Mouse (Mus musculus) layer of hippocampus, adult 2 months (tissue): ENCODE data around the gene Polr2c. TPM values are rescaled to one million over a fixed set of nuclear protein-coding genes. Genes with fewer than 3 reads are reported as not detected.
"Not testable (repeated sequence)": the region's sequence is repeated elsewhere in the genome, so short reads cannot be mapped to it uniquely, and the experiment has no call there.

Experiments
- DNase-seq, 2 experiments: peaks; one replicate each; pipeline ENCODE4 v3.0.0; 2022; ENCODE audit warnings: low spot score in 2 of 2
- H3K27ac ChIP-seq: fragments of 200-600 bp; 2 replicates; pipeline ENCODE4 v1.8.1; 2022
- H3K4me3 ChIP-seq: fragments of 200-600 bp; 2 replicates; pipeline ENCODE4 v1.8.1; 2022; ENCODE audit warnings: mild to moderate bottlenecking
- CTCF ChIP-seq: fragments of 200-600 bp; conservative IDR thresholded peaks from 2 replicates; pipeline ENCODE4 v1.8.1; 2022; ENCODE audit warnings: antibody characterized with exemption, mild to moderate bottlenecking, moderate library complexity
- total RNA-seq, 2 experiments: library from RNA; stranded (reverse); gene quantifications; 2 replicates each; pipeline ENCODE4 v1.2.3; 2021

Gene Polr2c
- total RNA-seq, 2 experiments from 2014 or later: 69.1 to 71.4 TPM

DNA sequence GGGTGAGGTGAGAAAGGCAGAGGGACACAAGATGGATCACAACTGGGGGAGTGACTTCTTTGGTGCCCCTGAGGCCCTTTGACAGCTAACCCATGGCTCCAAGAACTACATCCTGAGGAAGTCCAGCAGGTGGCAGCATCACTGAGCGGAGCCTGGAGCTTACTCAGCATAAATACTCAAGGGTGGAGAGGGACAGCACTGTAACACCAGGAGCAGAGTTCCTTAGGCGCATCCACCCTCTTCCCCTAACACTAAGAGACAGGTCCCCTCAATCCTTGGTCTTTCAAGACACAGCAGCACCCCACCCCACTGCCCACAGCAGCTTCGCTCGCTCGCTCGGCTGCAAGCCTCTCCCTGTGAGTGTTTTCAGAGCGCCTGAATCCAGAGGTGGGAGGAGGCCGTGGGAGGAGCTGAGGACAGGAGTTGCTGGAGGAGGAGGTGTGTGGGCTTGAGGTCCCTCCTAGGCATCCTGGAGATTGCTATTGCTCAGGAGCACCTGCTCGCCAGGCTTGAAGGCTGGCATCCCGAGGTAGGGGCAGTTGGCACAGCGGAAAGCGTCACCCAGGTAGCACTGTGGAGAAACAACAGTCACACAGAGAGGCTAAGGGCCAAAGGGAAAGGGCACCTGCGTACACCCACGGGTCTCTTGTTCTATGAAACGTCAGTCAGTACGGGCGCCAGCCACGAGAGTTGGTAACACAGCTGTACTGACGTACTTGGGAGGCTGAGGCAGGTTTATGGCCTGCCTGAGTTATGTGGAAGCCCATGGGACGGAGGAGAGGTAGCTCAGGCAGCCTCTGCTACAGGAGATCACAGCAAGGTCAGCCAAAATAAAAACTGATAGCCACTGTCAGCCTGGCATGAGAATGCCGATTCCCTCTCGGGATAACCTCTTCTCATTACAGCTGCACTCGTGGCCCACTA is 34.4 kb upstream of the Polr2c start:
- H3K4me3 ChIP-seq: no peak overlapping the region
- peak in 1 of 2 experiments; percentile 64 for DNase-seq
- peak overlapping the region; percentile 72 for H3K27ac ChIP-seq
- peak; percentile 85 for TF ChIP-seq CTCF

DNA sequence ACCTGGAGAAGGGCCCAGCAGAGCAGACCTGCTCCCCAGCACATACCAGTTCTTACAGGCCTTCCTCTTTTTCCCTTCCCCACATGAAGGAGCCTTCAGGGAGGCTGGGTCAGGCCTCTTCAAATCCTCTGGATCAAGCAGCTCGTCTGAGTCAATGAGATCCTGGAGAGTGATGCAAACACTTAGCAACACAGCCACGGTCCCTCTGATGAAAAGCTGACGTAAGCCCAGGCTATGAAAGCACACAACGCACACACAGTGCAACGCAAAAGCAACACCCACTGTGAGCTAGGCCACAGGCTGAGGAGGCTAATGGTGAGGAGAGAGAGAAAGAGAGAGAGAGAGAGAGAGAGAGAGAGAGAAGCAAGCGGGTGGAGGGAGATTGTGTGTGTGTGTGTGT is 32.1 kb upstream of the Polr2c start:
- Histone ChIP-seq H3K4me3 (no peak overlapping the region), H3K27ac (no peak overlapping the region)
- DNase-seq: no peak
- TF ChIP-seq CTCF: no peak

DNA sequence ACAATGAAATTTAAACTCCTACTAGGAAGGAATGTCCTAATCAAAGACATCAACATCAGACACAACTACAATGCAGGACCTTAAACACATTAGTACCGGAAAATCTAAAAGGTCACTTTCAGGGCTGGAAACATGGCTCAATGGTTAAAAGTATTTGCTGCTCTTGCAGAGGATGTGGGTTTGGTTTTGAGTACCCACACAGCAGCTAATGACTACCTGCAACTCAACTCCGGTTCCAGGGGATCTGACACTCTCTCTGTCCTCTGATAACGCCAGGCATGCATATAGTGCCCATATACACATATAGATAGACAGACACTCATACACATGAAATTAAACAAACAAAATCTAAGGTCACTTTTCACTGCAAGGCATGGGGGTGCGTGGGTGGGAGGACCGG is 31.0 kb upstream of the Polr2c start:
- DNase-seq: no peak
- TF ChIP-seq CTCF: no peak
- Histone ChIP-seq H3K4me3 (no peak overlapping the region), H3K27ac (no peak overlapping the region)

DNA sequence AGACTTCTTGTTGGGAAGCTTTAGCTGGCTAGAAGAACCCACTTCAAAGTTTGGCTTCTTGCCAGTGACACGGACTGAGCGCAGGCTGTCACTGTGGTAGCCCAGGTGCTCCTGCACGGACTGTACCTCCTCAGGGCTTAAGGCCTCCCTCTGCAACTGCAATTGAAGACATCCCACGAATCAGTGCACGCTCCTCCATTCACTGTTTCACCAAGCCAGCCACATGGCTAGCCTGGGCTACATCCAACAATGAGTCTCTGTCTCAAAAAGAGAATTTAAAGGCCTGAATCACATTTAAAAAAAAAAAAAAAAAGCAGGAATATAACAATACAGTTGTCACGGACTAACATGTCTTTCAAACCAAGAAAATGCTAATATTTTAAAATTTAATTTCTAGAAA is 29.0 kb upstream of the Polr2c start:
- no peak for DNase-seq
- no peak overlapping the region for H3K4me3 ChIP-seq
- TF ChIP-seq CTCF: no peak
- no peak overlapping the region for H3K27ac ChIP-seq

DNA sequence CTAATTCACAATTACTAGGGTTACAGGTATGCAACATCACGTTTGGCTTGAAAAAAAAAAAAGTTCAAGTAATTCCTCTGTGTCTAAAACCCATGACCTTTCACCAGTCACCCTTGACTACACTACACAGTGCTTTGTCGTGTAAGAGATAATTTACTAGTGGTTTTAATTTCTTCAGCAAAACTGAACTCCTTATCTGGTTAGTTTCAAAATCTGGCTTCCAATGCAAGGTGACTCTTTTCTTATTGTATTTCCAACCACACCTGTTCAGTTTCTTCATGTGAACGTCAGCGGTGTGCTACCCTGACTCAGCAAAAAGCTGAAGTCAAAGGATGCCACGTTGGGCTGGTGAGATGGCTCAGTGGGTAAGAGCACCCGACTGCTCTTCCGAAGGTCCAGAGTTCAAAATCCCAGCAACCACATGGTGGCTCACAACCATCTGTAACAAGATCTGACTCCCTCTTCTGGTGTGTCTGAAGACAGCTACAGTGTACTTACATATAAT is 23.3 kb upstream of the Polr2c start:
- H3K27ac ChIP-seq, DNase-seq, H3K4me3 ChIP-seq: not testable (repeated sequence)

DNA sequence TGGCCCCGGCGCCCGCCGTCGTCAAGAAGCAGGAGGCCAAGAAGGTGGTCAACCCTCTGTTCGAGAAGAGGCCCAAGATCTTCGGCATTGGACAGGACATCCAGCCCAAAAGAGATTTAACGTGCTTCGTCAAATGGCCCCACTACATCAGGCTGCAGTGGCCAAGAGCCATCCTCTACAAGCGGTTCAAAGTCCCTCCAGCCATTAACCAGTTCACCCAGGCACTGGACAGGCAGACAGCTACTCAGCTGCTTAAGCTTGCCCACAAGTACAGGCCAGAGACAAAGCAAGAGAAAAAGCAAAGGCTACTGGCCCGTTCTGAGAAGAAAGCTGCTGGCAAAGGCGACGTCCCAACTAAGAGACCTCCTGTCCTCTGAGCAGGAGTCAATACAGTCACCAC is 21.5 kb upstream of the Polr2c start:
- not testable (repeated sequence) for DNase-seq, H3K4me3 ChIP-seq, H3K27ac ChIP-seq

DNA sequence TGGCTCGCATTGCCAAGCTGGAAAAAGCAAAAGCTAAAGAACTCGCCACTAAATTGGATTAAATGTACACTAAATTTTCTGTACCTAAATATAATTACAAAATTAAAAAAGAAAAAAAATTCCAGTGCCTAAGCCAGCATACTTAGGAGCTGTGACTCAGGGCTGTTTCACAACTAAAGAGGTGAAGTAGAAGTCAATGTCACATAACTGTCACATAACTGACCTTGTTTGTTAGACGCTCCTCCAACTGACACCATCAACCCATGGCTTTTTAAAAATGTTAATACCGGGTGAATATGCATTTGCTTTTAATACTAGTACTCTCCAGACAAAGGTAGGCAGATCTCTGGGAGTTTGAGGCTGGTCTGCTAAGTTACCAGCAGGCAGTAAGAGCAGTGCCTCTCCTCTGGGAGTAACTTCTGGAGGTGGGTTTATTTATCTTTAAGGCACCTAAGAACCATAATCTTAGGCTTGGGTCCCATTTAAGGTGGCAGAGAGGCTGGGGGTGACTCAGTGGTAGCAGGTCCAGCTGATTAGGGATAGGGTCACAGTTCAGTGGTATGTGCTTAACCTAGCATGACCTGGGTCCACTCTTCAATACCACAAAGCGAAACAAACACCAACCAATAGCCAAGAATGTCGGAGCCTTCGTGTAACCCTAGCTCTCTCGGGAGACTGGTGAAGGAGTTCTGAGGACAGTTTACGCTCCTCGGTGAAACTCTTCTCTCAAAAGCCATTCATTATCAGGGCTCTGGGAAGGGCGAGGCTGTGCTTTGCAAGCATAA is 20.6 kb upstream of the Polr2c start:
- peak overlapping the region; percentile 96; the same call in 1 of the 2 replicates for H3K4me3 ChIP-seq
- no peak for DNase-seq
- no peak for TF ChIP-seq CTCF
- no peak overlapping the region for H3K27ac ChIP-seq

DNA sequence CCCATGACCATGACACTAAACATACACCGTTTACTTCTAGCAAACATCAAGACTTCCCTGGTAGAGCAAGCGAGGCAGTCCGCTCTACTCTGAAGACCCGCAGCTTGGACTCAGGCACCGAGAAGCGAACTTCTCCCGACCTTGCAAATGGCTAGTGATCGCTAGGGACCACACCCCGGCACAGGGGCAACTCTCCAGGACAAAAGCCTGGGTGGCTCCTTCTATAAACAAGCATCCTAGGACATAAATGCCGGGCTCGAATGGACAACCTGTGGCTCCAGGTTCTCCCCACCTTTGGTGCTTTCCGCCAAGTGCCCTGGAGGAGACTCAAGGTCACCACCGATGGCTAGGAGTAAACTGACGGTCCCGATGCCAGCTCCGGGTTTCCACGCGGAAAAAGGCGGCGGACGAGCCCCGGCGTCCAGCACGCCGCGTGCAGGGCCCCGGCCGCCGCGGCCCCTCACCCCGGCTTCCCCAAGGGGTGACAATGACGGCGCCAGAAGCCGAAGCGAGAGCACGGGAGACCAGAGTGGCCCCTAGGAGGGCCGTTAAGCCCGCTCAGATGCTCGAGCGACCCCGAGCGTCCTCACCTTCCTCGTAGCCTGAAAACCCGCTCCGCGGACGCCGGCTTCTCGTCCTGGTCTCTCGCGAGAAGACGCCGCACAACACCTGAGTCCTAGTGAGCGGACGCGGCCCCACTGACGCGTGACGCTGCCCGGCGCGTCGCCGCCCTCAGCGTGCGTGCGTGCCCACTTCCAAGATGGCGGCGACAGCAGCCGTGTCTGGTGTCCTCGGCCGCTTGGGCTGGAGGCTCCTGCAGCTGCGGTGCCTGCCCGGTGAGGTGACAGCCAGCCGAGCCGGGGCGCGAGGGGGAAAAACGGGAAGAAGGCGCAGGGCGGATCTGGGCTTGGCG is 19.3 kb upstream of the Polr2c start, which contains the start of the genes Coq9 and Ciapin1:
Gene Coq9, plus strand, starts transcription at position 660 of the 913 bp plus-strand sequence.
Gene Ciapin1, minus strand, starts transcription at position 697 of the 913 bp plus-strand sequence.
- TF ChIP-seq CTCF: no peak
- Histone ChIP-seq H3K4me3 (peak within 1 kb of the TSS; percentile 96), H3K27ac (peak within 1 kb of the TSS; percentile 91)
- peak; percentile 94 to 95 for DNase-seq

DNA sequence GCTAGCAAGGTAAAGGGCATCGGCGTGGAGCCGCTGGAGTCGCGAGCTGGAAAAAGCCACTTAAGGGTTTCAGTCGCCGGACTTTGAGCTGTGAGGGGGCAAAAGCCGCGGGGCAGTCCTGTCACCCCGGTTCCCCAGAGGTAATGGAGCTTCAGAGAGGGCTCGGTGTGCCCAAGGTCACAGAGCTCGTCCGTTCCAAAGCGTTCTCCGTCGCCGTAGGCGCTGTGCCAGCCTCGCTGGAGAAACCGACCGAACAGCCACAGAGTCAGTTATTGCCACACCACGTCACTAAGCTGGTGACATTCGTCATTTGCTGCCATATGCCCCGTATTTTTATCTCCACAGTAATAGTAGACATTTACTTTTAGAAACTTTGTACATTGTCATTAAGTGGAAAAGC is 18.6 kb upstream of the Polr2c start:
- TF ChIP-seq CTCF: no peak
- peak; percentile 63 to 64 for DNase-seq
- Histone ChIP-seq H3K27ac (peak overlapping the region; percentile 91), H3K4me3 (peak overlapping the region; percentile 96)

DNA sequence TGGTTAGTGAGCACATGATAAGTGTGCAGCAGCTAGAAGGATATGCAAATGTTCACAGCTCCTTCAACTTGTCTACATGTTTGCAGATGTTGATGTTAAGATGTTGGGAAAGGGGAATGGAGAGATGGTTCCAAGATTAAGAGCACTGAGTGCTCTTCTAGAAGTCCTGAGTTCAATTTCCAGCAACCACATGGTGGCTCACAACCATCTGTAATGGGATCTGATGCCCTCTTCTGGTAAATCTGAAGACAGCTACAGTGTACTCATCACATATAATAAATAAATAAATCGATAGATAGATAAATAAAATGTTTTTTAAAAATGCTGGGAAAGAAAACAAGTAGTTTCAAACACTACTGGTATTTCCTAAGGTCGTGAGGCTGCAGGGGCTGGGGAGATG is 16.1 kb upstream of the Polr2c start:
- Histone ChIP-seq H3K27ac (no peak overlapping the region), H3K4me3 (no peak overlapping the region)
- TF ChIP-seq CTCF: peak; percentile 63
- DNase-seq: no peak

DNA sequence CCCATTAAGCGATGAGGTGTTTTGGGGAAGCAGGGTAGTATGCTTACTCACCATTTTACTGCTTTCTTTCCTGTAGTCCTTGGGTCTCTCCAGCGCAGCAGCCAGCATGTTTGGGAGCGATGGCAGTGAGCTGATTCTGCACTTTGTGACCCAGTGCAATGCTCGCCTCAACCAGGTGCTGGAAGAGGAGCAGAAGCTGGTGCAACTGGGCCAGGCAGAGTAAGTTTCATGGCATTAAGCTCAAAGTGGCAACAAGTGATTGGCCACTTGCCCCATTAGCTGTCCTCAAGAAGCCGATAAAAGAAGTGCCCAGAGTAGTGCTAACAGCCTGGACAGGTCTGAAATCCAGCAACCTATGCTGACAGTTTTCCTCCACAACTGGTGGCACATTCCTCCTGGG is 7.2 kb upstream of the Polr2c start:
- Histone ChIP-seq H3K27ac (no peak overlapping the region), H3K4me3 (no peak overlapping the region)
- DNase-seq: no peak
- no peak for TF ChIP-seq CTCF

DNA sequence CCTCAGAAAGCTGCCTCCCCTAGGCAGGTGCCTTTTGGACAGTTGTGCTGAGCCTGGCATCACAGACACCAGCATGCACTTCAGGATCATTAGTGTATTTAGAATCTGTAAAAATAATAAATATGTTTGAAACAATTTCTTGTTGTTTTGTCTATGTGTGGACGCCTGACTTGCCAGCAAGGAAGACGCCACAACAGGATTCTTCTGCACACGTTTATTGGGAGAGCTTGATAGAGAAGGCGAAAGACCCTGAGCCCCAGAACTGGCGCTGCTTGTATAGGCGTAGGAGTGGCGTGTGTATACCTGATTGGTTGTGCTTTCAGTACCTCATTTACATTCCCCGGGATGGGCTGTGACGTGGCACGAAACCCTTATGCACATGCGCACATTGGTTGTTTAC is 2.5 kb upstream of the Polr2c start:
- DNase-seq, H3K27ac ChIP-seq, H3K4me3 ChIP-seq: not testable (repeated sequence)

DNA sequence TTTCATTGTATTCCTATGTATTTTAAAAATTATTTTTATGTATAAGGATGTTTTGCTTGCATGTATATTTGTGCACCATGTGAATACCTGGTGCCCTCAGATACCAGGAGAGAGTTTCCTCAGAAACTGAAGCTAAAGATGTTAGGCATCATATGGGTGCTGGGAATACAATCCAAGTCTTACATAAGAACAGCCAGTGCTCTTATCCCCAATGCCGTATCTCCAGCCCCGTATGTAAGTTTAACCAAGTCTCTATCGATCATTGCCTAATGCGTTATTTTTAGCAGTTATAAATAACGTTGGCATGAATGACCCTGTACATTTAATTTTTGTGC is 272 bp upstream of the Polr2c start:
- Histone ChIP-seq H3K27ac (peak overlapping the region; percentile 98), H3K4me3 (peak overlapping the region; percentile 75)
- no peak for TF ChIP-seq CTCF
- DNase-seq: no peak
